1 mouse cellular context compared by ENCODE assay signal in genomic region chr11:69990850-69991691, GRCm38 (mm10).
TF ChIP-seq lines count a peak whose summit lies in the region.

Gabarap (plus strand) TSS chr11:69991143.

TF ChIP-seq in MEL, 35 proteins besides CTCF, POLR2A, EP300 and RAD21 (continued from another document):
- TF ChIP-seq E2F4 (IDR thresholded peaks at IDR 0.05; ENCODE audit: borderline replicate concordance, low read depth, low read length), result no peak
- TF ChIP-seq NELFE (IDR thresholded peaks at IDR 0.05; ENCODE audit: low read depth, low read length), result no peak; the same call in 1 of the 2 replicates
- peak; percentile 73 for TF ChIP-seq ELF1 (IDR thresholded peaks at IDR 0.05; ENCODE audit: low read depth, low read length)
- TF ChIP-seq NRF1 (IDR thresholded peaks at IDR 0.05; ENCODE audit: insufficient read depth, low read depth, low read length, poor library complexity, severe bottlenecking), result no peak
- TF ChIP-seq UBTF (IDR thresholded peaks at IDR 0.05; ENCODE audit: borderline replicate concordance, insufficient read depth, low read depth, low read length), result no peak
TF ChIP-seq in MEL: peak in this region for 20.
